Mouse (Mus musculus) erythroblast, adult 5-6 weeks (primary cell): ENCODE data around the gene Dusp1. TPM values are rescaled to one million over a fixed set of nuclear protein-coding genes. Genes with fewer than 3 reads are reported as not detected.
A peak's percentile ranks its signal among the peaks of the same experiment; 100 is the strongest.

Experiments used
- ATAC-seq: replicated peaks from 2 replicates; pipeline ENCODE4 v1.8.0; 2016; ENCODE audit warnings: moderate number of reproducible peaks, mild to moderate bottlenecking, moderate TSS enrichment, inconsistent platforms; ENCODE audit not compliant: poor library complexity, low FRiP score, severe bottlenecking
- total RNA-seq, 2 experiments: library from RNA; stranded (forward) in 1 of 2; stranded (reverse) in 1 of 2; fragments of 150-400 nt in 1 of 2; fragments of 200-764, 138-1000 nt in 1 of 2; gene quantifications; 2 replicates each; pipeline versions ENCODE4 v1.2.3 to v1.2.4; 2015 to 2017; ENCODE audit warnings: low replicate concordance in 2 of 2

The Dusp1 gene
- total RNA-seq, 2 experiments from 2014 or later = 9.5 to 54.8 TPM

DNA sequence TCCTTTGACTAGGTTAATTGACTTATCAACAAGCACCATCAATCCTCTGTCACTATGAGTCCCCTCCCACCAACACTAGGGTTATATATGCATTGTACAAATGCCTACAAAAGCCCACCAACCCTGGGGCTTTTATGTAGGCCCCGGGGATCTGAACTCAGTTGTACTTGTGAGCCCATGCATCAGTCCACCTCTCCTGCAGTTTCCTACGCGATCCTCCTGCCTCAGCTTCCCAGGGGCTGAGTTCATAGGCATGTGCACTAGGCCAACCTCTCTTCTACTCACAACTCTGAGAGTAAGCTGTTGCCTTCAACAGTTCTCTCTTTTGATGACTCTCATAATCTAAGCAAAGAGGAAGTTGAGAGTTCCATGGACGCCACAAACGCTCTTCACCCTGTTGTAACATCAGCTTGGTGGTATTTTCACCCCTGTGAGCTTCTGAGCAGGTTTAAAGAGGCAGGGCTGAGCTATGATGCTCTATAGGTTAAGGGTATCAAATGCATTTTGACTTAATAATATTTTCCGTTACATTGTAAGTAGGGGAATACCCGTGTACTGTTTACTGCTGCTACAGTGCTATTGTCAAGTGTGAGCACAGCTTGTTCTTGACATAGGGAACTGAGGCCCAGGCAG lies 30.4 kb downstream of the Dusp1 start:
- no peak for ATAC-seq

DNA sequence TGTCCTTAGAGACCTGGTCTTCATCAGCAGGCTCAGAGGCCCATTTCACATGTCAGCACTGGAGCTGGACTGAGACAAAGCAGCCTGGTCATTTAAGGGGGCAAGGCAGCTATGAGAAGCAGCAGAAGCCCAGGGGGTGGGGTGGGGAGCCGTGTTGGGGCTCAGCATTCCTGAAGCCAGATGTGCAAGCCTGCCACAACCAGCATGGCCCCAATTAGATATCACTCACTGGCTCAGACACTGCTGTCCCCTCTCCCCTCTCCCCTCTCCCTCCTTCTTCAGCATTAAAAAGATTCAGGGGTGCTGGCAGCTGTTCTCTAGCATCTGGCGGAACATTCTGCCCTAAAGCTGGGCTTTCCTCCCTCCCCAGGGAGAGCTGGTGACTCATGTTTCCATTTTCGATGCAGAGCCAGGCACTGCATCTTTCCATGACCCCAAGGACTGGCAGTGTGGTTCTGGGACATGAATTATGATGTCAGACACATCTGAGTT lies 31.3 kb downstream of the Dusp1 start:
- no peak for ATAC-seq

DNA sequence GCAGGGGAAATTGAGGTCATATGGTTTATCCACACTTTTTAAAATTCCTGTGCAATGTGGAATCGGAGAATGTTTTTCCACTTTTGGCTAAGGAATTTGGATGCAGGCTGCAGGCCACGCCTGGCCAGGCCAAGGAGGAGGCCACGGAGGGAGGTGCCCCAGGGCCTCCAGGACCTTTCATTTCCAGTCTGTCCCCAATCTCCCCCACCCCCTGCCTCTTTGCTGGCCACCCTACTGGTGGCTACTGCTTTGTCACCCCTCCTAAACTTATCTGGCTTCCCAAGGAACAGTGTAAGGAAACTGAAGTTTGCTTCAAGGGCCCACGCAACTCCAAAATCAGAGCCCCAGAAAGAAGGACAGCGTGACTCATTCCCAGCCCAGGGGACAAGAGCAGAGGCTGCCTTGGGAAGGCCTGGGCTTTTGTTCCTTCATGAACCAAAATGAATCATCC lies 32.1 kb downstream of the Dusp1 start:
- ATAC-seq = no peak

DNA sequence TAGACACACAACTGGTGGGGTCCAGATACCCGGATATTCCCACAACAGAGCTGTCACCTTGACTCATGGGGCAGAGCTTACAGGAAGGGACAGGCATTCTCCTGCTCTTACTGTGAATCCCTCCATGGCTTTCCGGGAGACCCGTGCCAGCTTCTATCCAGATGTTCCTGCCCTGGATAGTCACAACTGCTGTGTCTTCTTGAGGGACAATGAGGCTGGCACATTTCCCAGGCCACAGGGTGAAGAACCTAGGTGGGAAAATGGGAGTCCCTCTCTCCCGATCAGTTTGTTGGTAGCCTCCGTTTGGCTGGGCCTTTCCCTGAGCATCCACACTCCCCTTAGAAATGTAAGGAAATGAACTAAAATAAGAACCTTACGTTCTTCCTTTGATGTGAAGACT lies 33.2 kb downstream of the Dusp1 start:
- no peak for ATAC-seq

DNA sequence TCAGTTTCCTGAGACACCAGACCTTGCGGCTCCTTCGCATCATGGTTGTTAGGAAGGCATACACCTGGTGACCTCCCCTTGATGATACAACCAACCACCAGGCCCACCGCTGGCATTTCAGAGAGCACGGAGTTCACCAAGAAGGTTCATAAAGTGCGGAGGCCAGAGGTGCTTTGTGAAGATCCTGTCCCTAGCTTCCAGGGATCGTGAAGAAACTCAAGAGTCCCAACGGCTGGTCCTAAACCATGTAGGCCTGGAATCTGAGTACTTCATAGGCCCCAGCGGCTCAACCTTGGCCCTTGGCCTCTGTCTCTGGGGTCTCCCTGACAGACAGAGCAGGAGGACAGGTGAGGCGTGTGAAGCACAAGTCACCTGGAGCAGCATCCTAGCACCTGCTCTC lies 34.6 kb downstream of the Dusp1 start:
- ATAC-seq = no peak

DNA sequence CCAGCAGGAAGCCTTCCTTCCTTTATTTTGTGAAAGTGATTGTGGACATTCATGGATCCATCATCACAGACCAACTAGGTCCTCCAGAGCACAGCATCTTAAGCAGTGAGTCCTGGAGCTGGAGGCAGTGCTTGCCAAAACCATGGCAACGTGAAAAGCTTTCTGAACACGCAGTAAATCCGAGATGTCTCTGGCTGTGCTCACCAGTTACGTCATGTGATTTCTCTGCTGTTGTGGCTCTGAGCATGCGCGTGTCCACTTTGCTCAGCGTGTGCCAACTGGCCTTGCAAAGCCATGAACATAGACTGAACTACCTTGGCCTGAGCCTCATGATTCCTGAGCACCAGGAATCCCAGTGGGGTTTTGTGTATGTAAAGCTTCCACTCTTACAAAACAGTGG lies 36.6 kb downstream of the Dusp1 start:
- ATAC-seq = no peak

DNA sequence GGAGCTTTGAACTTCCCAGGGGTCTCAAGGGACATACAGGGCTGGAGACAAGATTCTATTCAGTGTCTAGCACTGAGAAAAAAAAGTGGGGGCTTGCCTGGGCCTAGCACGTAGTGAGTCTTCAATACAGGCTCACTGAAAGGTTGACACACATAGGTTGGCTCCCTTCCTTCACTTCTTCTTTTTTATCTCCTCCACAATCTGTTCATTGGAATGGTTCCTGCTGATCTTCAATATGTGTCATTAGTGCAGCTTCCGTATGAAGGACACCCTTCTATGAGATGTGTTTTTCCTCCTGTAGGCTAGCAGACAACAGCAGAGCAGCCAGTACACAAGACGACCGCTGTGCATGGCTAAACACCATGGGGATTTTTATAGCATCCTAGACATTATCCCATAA lies 37.1 kb downstream of the Dusp1 start:
- ATAC-seq = no peak

DNA sequence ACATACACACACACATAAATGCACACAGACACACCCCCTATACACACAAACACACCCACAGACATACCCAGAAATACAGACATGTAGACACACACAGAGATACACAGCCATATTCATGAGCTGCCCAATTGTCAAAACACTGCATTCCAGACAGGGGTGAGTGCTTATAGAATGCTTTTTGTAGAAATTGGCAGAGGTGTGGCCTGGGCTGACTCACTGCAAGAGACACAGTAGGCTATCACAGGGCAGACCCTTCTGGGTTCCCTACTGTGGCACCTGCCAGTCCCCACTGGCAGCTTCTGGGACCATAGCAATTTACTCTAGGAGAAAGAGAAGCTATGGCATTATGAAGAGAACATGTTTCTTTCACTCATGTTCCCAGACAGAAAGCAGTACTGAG lies 37.6 kb downstream of the Dusp1 start:
- no peak for ATAC-seq

DNA sequence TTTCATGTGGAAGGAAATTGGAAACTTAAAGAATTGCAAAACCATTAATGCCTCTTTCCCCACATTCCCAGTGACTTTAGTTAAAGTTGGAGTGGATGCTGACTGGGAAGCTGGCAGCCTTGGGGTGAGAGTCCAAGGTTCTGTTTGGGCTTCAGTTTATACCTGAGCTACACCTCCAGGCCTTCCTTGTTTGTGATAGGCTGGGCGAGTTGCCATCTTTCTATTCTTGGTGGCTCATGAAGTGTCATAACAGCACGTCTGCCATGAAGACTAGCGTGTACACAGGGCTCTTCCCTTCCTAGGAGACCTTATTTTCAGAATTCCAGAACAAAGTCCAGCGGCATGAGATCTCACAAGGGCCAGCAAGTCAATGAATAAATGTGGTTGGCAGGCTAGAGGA lies 39.2 kb downstream of the Dusp1 start:
- no peak for ATAC-seq

DNA sequence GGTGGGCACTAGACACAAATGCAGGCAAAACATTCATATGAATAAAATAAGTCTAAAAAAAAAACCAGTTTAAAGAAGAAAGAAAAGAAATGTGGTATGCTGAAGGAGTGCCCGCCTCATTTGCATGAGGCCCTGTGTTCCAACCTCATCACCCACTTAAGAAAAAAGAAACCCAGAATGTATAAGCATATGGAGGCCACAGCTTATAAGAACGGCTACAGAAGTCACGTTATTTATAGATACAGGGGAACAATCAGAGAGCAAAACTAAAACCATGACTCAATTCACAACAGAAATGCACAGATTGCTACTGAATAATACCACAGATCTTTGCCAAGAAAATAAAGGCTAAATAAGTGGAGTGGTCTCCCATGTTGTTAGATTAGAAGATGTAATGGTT lies 43.6 kb downstream of the Dusp1 start:
- ATAC-seq = no peak

DNA sequence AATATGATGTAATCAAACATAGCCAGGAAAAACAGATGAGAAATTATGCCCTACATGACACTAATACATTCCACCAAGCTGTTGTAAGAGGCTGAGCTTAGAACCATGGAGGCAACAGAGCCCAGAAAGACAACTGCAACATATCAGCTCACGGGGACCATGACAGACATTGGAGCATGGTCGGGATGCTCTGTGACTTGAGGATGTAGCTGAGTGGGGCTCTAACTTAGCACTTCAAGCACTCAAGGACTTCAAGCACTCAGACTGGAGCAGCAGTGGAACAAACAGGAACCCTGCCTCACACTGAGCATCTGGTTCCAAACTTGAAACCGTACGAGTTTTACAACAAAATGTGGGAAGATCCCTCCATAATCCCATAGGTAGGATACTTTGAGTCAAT lies 46.3 kb downstream of the Dusp1 start:
- ATAC-seq = no peak

DNA sequence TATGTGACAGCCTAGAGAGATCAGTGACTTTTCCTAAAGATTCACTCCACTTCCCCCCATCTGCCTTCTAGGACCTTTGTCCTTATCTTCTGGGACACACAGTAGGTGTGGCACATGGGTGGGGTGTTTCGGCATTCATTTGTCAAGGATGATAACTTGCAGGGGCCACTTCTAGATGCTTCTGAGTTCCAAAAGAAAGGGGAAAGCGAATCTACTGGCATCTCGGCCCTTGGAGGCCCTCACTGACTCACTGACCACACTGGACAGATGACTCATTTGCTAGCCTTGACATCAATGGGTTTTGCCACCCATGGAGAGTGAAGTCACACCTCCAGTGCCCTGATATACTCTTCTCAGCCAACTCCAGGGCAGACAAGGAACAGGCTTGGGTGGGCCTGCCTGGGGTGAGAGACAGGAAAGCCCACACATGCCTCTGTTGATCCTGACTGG lies 47.3 kb downstream of the Dusp1 start:
- ATAC-seq = peak; percentile 83

DNA sequence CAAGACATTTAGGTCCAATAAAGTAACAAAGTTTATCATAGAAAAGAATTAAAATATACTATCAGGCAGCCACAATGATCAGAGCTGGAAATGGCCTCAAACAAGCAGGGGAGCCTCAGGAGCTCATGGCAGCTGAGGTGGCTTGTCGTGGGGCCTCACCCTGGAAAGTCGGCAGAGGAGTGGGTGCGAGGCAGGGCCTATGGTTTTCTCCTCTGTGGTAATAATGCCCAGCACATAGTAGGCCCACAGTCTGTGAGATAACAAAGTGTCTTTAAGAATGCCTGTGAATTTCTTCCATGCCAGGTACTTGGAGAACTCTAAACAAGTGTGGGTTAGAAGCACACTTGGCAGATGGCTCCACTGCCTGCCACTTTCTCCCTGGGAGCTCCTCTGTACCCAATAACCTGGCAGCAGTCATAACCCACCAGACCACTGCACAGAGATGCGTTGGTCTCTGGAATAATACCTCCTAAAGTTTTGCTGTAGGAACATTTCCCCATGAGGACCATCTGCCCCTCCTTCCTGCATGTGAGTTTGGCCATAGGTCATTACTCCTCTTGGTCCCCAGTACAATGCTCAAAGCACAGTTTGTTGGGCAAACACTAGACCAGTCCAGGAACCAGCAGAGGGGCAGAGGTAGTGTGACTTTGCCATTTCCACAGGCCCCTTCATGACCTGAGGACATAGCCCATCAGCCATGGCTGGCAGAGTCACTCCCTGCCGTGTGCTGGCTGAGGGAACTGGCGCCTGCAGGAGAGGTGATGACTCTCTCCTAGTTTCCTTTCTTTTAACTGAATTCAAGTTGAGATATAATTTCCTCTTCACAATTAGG lies 48.3 kb downstream of the Dusp1 start:
- ATAC-seq = peak; percentile 42

DNA sequence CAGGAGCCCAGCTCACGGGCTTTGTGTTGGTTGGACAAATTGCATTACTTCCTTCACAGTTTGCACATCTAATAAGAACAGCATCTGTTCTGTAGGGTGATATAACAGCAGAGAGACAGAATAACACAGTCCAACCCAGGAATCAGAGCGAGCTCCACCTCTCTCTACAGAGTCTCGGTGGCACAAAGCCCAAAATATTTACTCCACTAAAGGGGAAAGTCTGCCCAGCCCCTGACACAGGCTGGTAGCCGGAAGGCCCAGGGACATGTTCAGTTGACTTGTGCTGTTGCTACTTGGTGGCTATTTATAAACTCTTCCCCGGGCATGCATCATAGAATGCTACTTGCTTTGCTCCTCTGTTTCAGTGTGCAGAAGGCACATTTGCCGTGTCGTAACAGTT lies 49.0 kb downstream of the Dusp1 start:
- ATAC-seq = no peak

DNA sequence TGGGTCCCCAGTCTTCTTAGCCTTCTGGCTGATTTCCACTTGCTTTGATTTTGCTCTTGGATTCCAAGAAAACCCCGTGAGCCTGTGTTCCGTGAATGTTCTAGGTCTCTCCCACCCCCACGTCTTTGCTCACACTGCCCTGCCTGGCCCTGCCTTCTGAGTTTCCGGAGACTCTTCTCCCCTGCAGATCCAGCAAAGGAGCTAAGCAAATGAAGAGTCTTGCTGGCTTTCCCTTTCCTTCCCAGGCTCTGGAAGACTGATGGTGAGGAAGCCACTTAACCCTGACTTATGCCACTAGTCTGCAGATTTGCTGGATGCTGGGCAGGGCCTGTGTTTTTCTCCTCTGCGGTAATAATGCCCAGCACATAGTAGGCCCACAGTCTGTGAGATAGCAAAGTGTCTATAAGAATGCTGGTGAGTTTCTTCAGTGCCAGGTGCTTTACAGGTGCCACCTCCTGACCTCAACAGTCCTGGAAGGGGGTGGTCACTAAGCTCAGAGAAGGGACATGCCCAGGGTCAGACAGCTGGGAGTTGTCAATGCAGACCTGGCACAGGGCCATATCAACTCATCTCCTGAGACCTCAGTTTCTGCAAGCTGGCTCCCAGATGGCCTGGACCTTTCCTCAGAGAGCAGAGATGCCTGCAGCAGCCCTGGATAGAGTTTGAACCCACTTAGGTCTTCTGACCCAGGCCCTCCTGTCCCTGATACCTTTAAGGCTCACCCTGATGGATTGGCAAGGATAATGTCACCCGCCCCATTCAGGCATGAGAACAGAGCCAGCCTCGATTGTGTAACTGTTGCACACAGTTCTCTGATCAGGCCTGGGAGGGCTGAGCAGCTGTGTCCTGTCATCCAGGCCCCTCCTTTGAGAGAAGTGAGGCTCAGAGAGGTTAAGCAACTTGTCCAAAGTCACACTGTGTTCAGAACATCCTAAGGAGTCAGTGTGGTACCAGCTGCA lies 49.8 kb downstream of the Dusp1 start:
- no peak for ATAC-seq

DNA sequence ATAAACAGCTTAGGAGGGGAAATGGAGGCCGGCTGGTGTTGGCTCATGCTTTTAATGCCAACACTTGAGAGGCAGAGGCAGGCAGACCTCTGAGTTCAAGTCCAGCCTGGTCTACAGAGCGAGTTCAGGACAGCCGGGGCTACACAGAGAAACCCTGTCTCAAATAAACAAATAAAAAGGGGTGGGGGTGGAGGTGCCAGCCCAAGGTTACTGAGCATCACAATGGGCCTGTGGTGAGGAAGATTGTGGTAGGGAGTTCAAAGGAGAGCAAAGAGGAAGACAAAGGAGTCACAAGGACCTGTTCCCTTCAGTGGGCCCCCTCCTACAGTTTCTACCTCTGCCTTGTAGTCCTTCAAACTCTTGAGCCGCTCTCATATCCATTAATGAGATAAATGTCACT lies 50.7 kb downstream of the Dusp1 start:
- no peak for ATAC-seq

DNA sequence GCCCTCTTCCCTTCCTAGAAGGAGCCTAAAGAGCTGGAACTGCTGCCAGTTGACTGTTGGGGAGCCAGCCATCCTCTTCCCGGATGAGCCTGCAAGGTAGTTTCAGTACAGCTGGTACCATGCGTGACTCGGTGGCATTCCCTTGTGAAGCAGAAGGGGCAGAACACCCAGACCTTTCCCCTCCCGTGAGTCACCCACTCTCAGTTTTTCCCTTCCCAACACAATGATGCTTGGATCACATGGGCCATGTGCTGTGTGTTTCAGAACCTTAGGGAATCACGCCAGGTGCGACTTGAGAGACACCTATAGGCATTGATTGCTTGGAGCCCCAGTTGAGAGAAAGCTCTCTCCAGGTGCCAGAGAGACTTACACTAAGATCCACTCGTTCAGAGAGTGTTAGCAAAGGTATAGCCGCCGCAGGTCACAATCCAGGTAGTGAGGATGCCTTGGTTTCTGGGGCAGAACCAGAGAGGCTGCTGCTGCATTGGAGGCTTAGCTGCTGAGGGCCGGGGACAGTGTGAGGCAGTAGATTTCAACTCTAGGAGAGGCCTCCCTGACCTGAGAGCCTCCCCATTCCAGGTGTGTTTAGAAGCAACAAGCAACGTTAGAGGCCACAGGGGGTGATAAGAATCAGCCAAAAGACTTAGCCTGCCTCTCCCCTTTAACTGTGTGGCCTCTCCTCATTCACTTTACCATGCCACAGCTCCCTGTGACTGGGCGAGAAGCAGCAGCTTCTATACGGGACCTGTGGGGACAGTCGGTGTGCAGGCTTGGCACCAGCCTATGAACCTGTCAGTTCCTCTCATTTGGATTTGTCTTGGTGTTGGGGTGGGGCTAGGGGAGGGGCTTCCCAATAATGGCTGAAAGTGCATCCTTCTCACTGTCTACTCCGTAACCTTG lies 51.5 kb downstream of the Dusp1 start:
- no peak for ATAC-seq

DNA sequence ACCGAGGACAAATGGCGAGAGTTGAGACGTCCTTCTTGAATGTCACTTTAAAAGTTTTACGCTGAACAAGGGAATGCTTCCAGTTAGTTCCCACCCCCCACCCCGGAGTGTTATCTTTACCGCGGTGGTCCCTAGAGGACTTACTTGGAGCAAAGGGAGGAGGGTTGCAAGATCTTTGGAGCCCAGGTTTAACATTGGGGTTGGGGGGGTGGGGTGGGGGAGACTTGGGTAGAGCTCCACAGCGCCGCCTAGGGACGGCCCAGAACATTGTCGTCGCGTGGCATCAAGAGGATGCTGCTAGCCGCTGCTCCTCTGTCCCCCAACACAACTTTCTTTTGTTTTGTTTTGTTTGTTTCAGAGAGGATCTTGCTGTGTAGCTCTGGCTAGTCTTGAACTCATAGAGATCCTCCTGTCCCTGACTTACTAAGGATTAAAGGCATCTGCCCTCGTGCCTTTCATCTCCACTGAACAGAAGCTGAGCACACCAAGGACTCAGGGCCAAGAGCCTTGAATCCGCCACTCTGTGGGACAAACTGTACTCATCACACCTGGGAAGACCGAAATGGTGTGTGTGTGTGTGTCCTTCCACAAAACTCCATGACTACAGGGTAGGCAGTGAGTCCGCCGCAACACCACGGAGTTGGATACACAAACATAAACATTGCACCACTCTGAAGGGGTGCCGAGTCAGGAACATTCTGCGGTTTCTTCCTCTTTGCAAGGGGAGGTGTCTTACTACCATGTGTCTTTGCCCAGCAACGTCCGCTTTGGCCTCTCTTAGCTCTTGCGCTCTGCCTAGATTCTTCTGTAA lies 52.8 kb downstream of the Dusp1 start:
- peak; percentile 42 for ATAC-seq
